Mouse (Mus musculus) brain, embryonic 14.5 days (tissue): ENCODE results near the gene Slc22a20.

Experiments
- CTCF ChIP-seq: fragments of 200-500 bp; IDR thresholded peaks from 2 replicates; pipeline ENCODE4 v1.5.1; 2012; ENCODE audit warnings: inconsistent platforms, mild to moderate bottlenecking, moderate library complexity, borderline replicate concordance; ENCODE audit not compliant: insufficient read depth, insufficient read length; ENCODE audit errors: extremely low read depth
- POLR2A ChIP-seq: fragments of 200-500 bp; IDR thresholded peaks from 2 replicates; pipeline ENCODE4 v1.6.1; 2012; ENCODE audit warnings: mild to moderate bottlenecking, inconsistent platforms, borderline replicate concordance; ENCODE audit not compliant: poor library complexity, insufficient read depth, insufficient read length, severe bottlenecking; ENCODE audit errors: extremely low read depth

DNA sequence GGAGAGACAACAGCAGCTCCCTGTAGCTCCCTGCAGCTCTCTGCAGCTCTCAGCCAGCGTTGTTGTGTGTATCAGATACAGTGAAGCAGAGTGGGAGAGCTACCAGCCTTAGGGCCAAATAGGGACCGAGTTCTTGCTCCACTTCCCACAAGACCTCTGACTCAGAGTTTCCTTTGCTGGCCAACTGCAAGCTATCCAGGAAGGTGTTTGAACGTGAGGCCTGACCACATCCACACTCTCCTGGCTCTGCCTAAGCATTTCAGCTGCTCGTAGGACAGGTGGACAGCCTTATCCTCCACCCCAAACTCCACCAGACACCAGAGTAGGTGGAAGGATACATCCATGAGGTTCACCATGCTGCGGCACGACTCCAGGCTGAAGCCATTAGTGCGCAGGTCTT lies 6.1 kb upstream of the Slc22a20 start:
- TF ChIP-seq CTCF (no peak), POLR2A (no peak)
